Mouse (Mus musculus): ENCODE data around the gene Arg2. TPM values are rescaled to one million over a fixed set of nuclear protein-coding genes. Genes with fewer than 3 reads are reported as not detected.
A peak's percentile ranks its signal among the peaks of the same experiment; 100 is the strongest.

The Arg2 gene
- polyA plus RNA-seq, 2 experiments = 0.39 to 0.55 TPM

DNA sequence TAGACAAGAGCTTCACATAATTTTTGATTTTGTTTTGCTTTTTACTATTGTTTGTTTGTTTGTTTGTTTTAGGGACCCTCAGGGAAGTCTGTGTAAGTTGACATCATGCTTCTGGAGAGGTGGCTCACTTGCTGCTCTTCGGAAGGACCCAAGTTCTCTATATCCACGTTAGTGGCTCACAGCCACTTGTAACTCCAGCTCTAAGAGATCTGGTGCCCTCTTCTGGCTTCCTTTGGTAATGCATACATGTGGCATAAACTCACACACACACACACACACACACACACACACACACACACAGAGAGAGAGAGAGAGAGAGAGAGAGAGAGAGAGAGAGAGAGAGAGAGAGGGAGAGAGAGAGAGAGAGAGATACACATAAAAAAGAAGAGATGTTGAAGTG is 26.0 kb upstream of the Arg2 start:
- TF ChIP-seq POLR2A (IDR thresholded peaks at IDR 0.05; ENCODE audit: borderline replicate concordance, extremely low read depth, insufficient read depth, insufficient read length) = no peak
- DNase-seq (ENCODE audit: low spot score) = no peak
- no peak overlapping the region for H3K4me2 ChIP-seq (replicated peaks; ENCODE audit: low read depth, low read length, severe bottlenecking)

DNA sequence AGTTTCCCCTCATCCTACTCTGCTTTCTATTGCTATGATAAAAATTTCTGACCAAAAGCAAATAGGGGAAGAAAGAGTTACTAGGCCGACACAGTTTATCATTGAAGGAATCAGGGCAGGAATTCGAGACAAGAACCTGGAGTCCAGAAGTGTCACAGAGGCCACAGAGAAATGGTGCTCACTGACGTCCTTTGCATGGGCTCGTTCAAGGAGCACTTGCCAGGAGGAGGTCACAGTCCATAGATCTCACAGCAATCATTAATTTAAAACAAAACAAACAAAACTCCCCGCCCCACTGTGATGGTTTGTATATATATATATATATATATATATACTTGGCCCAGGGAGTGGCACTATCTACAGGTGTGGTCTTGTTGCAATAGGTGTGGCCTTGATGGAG is 25.3 kb upstream of the Arg2 start:
- 87% methylated on average over 5 of the region's 5 CpGs for WGBS
- Histone ChIP-seq H3K9me3 (ENCODE audit: control insufficient read depth, low read length) (no peaks in the 10 kb centered on the region), H3K4me2 (replicated peaks; ENCODE audit: low read depth, low read length, severe bottlenecking) (no peak overlapping the region), H3K4me1 (ENCODE audit: control insufficient read depth, insufficient read depth, low read length) (no peaks in the 10 kb centered on the region), H3K36me3 (ENCODE audit: control insufficient read depth, insufficient read depth, low read length) (no peaks in the 10 kb centered on the region), H3K9ac (ENCODE audit: low read depth, low read length, severe bottlenecking) (no peak overlapping the region), H3K27ac (replicated peaks; ENCODE audit: low read depth, low read length) (no peak overlapping the region), H3K27me3 (ENCODE audit: control insufficient read depth, insufficient read depth, low read length) (no peaks in the 10 kb centered on the region), H3K4me3 (replicated peaks; ENCODE audit: low read length) (no peak overlapping the region)
- ATAC-seq (ENCODE audit: low FRiP score, low read depth) (no peak), DNase-seq (ENCODE audit: low spot score) (no peak)
- TF ChIP-seq POLR2A (IDR thresholded peaks at IDR 0.05; ENCODE audit: borderline replicate concordance, extremely low read depth, insufficient read depth, insufficient read length) = no peak

More for the DNA sequence above, 26.0 kb upstream of the Arg2 start:
- ATAC-seq (ENCODE audit: low FRiP score, low read depth) = no peak
- 67% methylated on average over 2 of the region's 2 CpGs for WGBS
- Histone ChIP-seq H3K4me3 (replicated peaks; ENCODE audit: low read length) (no peak overlapping the region), H3K9ac (ENCODE audit: low read depth, low read length, severe bottlenecking) (no peak overlapping the region), H3K27ac (replicated peaks; ENCODE audit: low read depth, low read length) (no peak overlapping the region), H3K9me3 (ENCODE audit: control insufficient read depth, low read length) (no peaks in the 10 kb centered on the region), H3K4me1 (ENCODE audit: control insufficient read depth, insufficient read depth, low read length) (no peaks in the 10 kb centered on the region), H3K27me3 (ENCODE audit: control insufficient read depth, insufficient read depth, low read length) (no peaks in the 10 kb centered on the region), H3K36me3 (ENCODE audit: control insufficient read depth, insufficient read depth, low read length) (no peaks in the 10 kb centered on the region)

DNA sequence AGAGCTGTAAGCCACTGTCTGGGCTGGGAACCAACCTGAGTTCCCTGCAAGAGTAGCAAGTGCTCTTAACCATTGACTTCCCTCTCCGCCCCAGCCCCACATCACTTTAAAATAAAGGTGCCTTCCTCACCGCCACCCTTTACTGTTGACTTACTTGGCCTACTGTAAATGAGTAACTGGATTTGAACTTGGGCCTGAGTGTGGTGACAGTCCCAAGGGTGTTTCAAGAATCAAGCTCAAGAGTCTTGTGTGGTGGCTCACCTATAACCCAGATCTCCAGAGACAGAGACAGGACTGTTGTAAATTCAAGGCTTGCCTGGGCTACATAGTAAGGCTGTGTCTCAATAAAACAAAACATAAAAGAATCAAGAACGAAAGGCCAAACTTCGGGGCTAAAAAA is 11.6 kb upstream of the Arg2 start:
- ATAC-seq (ENCODE audit: low FRiP score, low read depth) = no peak
- H3K27me3 ChIP-seq (ENCODE audit: control insufficient read depth, insufficient read depth, low read length) = no peaks in the 10 kb centered on the region
- H3K36me3 ChIP-seq (ENCODE audit: control insufficient read depth, insufficient read depth, low read length) = no peaks in the 10 kb centered on the region
- no peak for TF ChIP-seq POLR2A (IDR thresholded peaks at IDR 0.05; ENCODE audit: borderline replicate concordance, extremely low read depth, insufficient read depth, insufficient read length)
- no peaks in the 10 kb centered on the region for H3K9me3 ChIP-seq (ENCODE audit: control insufficient read depth, low read length)
- H3K27ac ChIP-seq (replicated peaks; ENCODE audit: low read depth, low read length) = no peak overlapping the region
- no peaks in the 10 kb centered on the region for H3K4me1 ChIP-seq (ENCODE audit: control insufficient read depth, insufficient read depth, low read length)
- H3K4me3 ChIP-seq (replicated peaks; ENCODE audit: low read length) = no peak overlapping the region
- H3K4me2 ChIP-seq (replicated peaks; ENCODE audit: low read depth, low read length, severe bottlenecking) = no peak overlapping the region
- WGBS = 86% methylated on average over 4 of the region's 4 CpGs
- no peak overlapping the region for H3K9ac ChIP-seq (ENCODE audit: low read depth, low read length, severe bottlenecking)
- DNase-seq (ENCODE audit: low spot score) = no peak

DNA sequence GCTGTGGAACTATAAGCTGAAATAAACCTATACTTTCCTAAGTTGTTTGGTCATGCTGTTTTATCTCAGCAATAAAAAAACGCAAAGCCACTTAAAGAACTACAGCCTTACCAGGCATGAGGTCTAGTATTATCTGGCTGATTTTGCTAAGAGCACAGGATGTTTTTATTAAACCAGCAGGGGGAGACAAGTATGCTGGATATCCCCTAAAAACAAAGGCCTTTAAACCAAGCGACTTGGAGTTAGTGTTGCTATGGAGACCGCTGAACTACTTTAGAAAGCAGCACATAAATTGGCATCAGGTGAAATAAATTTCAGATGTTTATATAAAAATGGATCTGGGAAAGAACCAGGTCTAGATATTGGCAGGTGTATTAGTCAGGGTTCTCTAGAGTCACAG is 7.8 kb upstream of the Arg2 start:
- 31% methylated on average over 3 of the region's 3 CpGs for WGBS
- peak; percentile 41 for ATAC-seq (ENCODE audit: low FRiP score, low read depth)
- Histone ChIP-seq H3K9me3 (ENCODE audit: control insufficient read depth, low read length) (no peaks in the 10 kb centered on the region), H3K4me1 (ENCODE audit: control insufficient read depth, insufficient read depth, low read length) (no peaks in the 10 kb centered on the region), H3K9ac (ENCODE audit: low read depth, low read length, severe bottlenecking) (no peak overlapping the region), H3K4me3 (replicated peaks; ENCODE audit: low read length) (no peak overlapping the region), H3K27ac (replicated peaks; ENCODE audit: low read depth, low read length) (no peak overlapping the region), H3K4me2 (replicated peaks; ENCODE audit: low read depth, low read length, severe bottlenecking) (no peak overlapping the region), H3K36me3 (ENCODE audit: control insufficient read depth, insufficient read depth, low read length) (no peaks in the 10 kb centered on the region), H3K27me3 (ENCODE audit: control insufficient read depth, insufficient read depth, low read length) (no peaks in the 10 kb centered on the region)
- peak; percentile 68 for DNase-seq (ENCODE audit: low spot score)
- TF ChIP-seq POLR2A (IDR thresholded peaks at IDR 0.05; ENCODE audit: borderline replicate concordance, extremely low read depth, insufficient read depth, insufficient read length) = no peak

DNA sequence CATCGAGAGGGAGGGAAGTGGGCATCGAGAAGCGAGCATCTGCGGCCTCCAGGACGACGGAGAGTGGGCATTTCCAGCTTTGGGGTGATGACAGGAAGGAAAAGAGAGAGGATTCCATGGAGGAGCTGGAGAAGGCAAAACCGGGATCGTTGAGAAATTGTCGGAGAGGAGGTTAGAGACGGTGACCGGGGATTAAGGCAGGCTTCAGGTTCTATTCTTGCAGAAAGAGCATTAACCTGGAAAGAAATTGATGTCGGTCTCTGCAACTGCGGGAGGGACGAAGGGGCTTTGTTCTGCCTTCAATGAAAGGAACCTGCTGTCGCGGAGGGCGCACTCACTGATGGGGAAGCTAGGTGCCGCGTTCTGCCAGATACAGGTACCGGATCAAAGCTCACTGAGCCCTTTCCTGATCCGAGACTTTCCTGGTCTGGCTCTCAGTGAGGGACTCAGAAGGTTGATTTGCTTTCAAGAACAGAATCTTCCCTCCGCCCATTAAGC is 650 bp downstream of the Arg2 start:
- Histone ChIP-seq H3K4me2 (replicated peaks; ENCODE audit: low read depth, low read length, severe bottlenecking) (peak overlapping the region; percentile 94), H3K4me3 (replicated peaks; ENCODE audit: low read length) (peak overlapping the region; percentile 49), H3K9ac (ENCODE audit: low read depth, low read length, severe bottlenecking) (peak overlapping the region; percentile 48), H3K9me3 (ENCODE audit: control insufficient read depth, low read length) (no peaks in the 10 kb centered on the region), H3K27me3 (ENCODE audit: control insufficient read depth, insufficient read depth, low read length) (peaks cover 36% of the 10 kb centered on the region), H3K36me3 (ENCODE audit: control insufficient read depth, insufficient read depth, low read length) (no peaks in the 10 kb centered on the region), H3K4me1 (ENCODE audit: control insufficient read depth, insufficient read depth, low read length) (no peaks in the 10 kb centered on the region; the same call in 1 of the 2 replicates), H3K27ac (replicated peaks; ENCODE audit: low read depth, low read length) (no peak overlapping the region)
- WGBS = under 1% methylated on average over 22 of the region's 22 CpGs
- no peak for TF ChIP-seq POLR2A (IDR thresholded peaks at IDR 0.05; ENCODE audit: borderline replicate concordance, extremely low read depth, insufficient read depth, insufficient read length)
- DNase-seq (ENCODE audit: low spot score) (no peak), ATAC-seq (ENCODE audit: low FRiP score, low read depth) (no peak)
